Comparison of ENCODE assay signal across 28 mouse cellular contexts in the genomic region with DNA sequence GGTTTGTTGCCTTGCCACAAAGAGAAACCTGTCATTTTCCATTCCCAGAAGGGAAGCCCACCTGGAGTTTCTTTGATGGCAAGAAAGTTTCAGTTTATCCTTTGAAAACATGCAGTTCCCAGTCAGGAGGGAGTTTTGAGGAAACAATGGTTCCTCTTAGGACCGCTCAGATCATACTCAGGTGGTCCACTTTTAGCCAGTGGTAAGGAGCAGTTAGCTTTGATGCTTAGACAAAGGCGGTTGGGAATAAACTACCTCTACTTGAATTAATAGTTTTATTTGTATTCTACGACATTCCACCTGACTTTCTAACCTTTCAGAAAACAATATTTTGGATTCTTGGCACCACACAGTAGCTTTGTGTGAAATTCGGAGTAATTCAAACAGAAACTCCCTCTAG.
"Had no signal": no experiment of that assay in that cellular context is flagged by ENCODE, and none has a peak within 500 bp of the region (broad histone marks: within the 10 kb centered on the region; RNA-seq: fewer than 3 reads in every experiment).

No protein-coding gene starts in this region.

- DNase-seq: layer of hippocampus, postnatal 36 days; left cerebral cortex, postnatal 4 days; liver; liver, embryonic 13.5 days; liver, postnatal 0 days; lung, adult 18-20 months; lung, adult 2 months; lung, embryonic 14.5 days; lung, postnatal 10 days; lung, postnatal 14 days; lung, postnatal 36 days; lung, postnatal 4 days had no signal

- H3K4me2 ChIP-seq: limb, embryonic 12.5 days; limb, embryonic 13.5 days; limb, embryonic 15.5 days; liver, embryonic 11.5 days; liver, embryonic 12.5 days; liver, embryonic 13.5 days; liver, embryonic 15.5 days; lung, embryonic 14.5 days; lung, embryonic 15.5 days; midbrain, embryonic 12.5 days; neural tube, embryonic 12.5 days had no signal

- H3K4me3 ChIP-seq: left cerebral cortex, adult 2 months; limb, embryonic 10.5 days; limb, embryonic 12.5 days; limb, embryonic 13.5 days; limb, embryonic 15.5 days; liver, embryonic 12.5 days; liver, embryonic 13.5 days; liver, embryonic 15.5 days; lung, embryonic 15.5 days; megakaryocyte, embryonic 14.5 days; midbrain, embryonic 12.5 days; myocyte; neural tube, embryonic 12.5 days had no signal

- H3K27ac ChIP-seq: left cerebral cortex, adult 2 months; limb, embryonic 10.5 days; limb, embryonic 12.5 days; limb, embryonic 13.5 days; limb, embryonic 15.5 days; liver, embryonic 12.5 days; liver, embryonic 13.5 days; liver, embryonic 14.5 days; liver, embryonic 15.5 days; lung, embryonic 15.5 days; macrophage; midbrain, embryonic 12.5 days; neural tube, embryonic 12.5 days had no signal

- ATAC-seq: liver, embryonic 12.5 days; liver, postnatal 0 days; lung, postnatal 0 days had no signal

- H3K27me3 ChIP-seq: limb, embryonic 12.5 days; limb, embryonic 13.5 days; limb, embryonic 15.5 days; liver, embryonic 12.5 days; liver, embryonic 13.5 days; liver, embryonic 15.5 days; lung, embryonic 15.5 days; megakaryocyte, embryonic 14.5 days; midbrain, embryonic 12.5 days; neural tube, embryonic 12.5 days had no signal

- H3K36me3 ChIP-seq: limb, embryonic 10.5 days; limb, embryonic 12.5 days; limb, embryonic 13.5 days; limb, embryonic 15.5 days; liver, embryonic 12.5 days; liver, embryonic 13.5 days; liver, embryonic 15.5 days; lung, embryonic 15.5 days; midbrain, embryonic 12.5 days; neural tube, embryonic 12.5 days had no signal

- H3K9me3 ChIP-seq: limb, embryonic 10.5 days; limb, embryonic 12.5 days; limb, embryonic 13.5 days; limb, embryonic 15.5 days; liver, embryonic 12.5 days; liver, embryonic 13.5 days; liver, embryonic 15.5 days; lung, embryonic 15.5 days; megakaryocyte, embryonic 14.5 days; midbrain, embryonic 12.5 days; neural tube, embryonic 12.5 days had no signal

- H3K9ac ChIP-seq: limb, embryonic 12.5 days; limb, embryonic 13.5 days; limb, embryonic 15.5 days; liver, embryonic 12.5 days; liver, embryonic 13.5 days; liver, embryonic 14.5 days; liver, embryonic 15.5 days; liver, postnatal 0 days; lung, embryonic 14.5 days; lung, embryonic 15.5 days; midbrain, embryonic 12.5 days; neural tube, embryonic 12.5 days had no signal

- H3K4me1 ChIP-seq: limb, embryonic 10.5 days; limb, embryonic 12.5 days; limb, embryonic 13.5 days; limb, embryonic 15.5 days; liver, embryonic 12.5 days; liver, embryonic 13.5 days; liver, embryonic 15.5 days; lung, embryonic 15.5 days; megakaryocyte, embryonic 14.5 days; midbrain, embryonic 12.5 days; neural tube, embryonic 12.5 days had no signal
